Mouse (Mus musculus): ENCODE data around the gene 1700025B11Rik.
A peak's percentile ranks its signal among the peaks of the same experiment; 100 is the strongest.
"Not testable (repeated sequence)": the region's sequence is repeated elsewhere in the genome, so short reads cannot be mapped to it uniquely, and the experiment has no call there.

Gene 1700025B11Rik

GRCm38 (mm10) chr15:77561792-77562191 lies at the start of gene 1700025B11Rik:
1700025B11Rik (minus strand) TSS chr15:77561892.
- DNase-seq (ENCODE audit: low spot score in 2 of 2), result no peak

- no peak for DNase-seq (ENCODE audit: low spot score in 2 of 2)
Observed at GRCm38 (mm10) chr15:77606069-77606468, 44.4 kb upstream of the 1700025B11Rik start.

- no peak for DNase-seq (ENCODE audit: low spot score in 2 of 2)
Observed at GRCm38 (mm10) chr15:77598958-77599357, 37.3 kb upstream of the 1700025B11Rik start, which contains the start of gene Gm36245. Gm36245 (plus strand) TSS chr15:77599258.

GRCm38 (mm10) chr15:77598429-77598828 lies 36.7 kb upstream of the 1700025B11Rik start:
- DNase-seq (ENCODE audit: low spot score in 2 of 2), result no peak

GRCm38 (mm10) chr15:77595961-77596360 lies 34.3 kb upstream of the 1700025B11Rik start, which contains the start of gene Apol10b:
Apol10b (minus strand) TSS chr15:77596125.
- no peak for DNase-seq (ENCODE audit: low spot score in 2 of 2)

GRCm38 (mm10) chr15:77593557-77593956 lies 31.9 kb upstream of the 1700025B11Rik start:
- no peak for DNase-seq (ENCODE audit: low spot score in 2 of 2)

- DNase-seq (ENCODE audit: low spot score in 2 of 2), result no peak
Observed at GRCm38 (mm10) chr15:77590881-77591280, 29.2 kb upstream of the 1700025B11Rik start.

GRCm38 (mm10) chr15:77588981-77589380 lies 27.3 kb upstream of the 1700025B11Rik start:
- no peak for DNase-seq (ENCODE audit: low spot score in 2 of 2)

- no peak for DNase-seq (ENCODE audit: low spot score in 2 of 2)
Observed at GRCm38 (mm10) chr15:77587026-77587425, 25.3 kb upstream of the 1700025B11Rik start.

- DNase-seq (ENCODE audit: low spot score in 2 of 2), result no peak
Observed at GRCm38 (mm10) chr15:77581681-77582080, 20.0 kb upstream of the 1700025B11Rik start.

GRCm38 (mm10) chr15:77579311-77579710 lies 17.6 kb upstream of the 1700025B11Rik start:
- no peak for DNase-seq (ENCODE audit: low spot score in 2 of 2)

GRCm38 (mm10) chr15:77578801-77579200 lies 17.1 kb upstream of the 1700025B11Rik start:
- DNase-seq (ENCODE audit: low spot score in 2 of 2), result no peak

GRCm38 (mm10) chr15:77563219-77563618 lies 1.5 kb upstream of the 1700025B11Rik start:
- no peak for DNase-seq (ENCODE audit: low spot score in 2 of 2)

GRCm38 (mm10) chr15:77539221-77539620 lies 22.5 kb downstream of the 1700025B11Rik start:
- DNase-seq (ENCODE audit: low spot score in 2 of 2), result not testable (repeated sequence)

- DNase-seq (ENCODE audit: low spot score in 2 of 2), result no peak
Observed at GRCm38 (mm10) chr15:77533216-77533615, 28.5 kb downstream of the 1700025B11Rik start, which contains the start of gene Apol7c. Apol7c (minus strand) TSS chr15:77533316.

- DNase-seq (ENCODE audit: low spot score in 2 of 2), result peak; percentile 10 to 32
Observed at GRCm38 (mm10) chr15:77523186-77523843, 38.4 kb downstream of the 1700025B11Rik start.

GRCm38 (mm10) chr15:77520596-77520995 lies 41.1 kb downstream of the 1700025B11Rik start:
- not testable (repeated sequence) for DNase-seq (ENCODE audit: low spot score in 2 of 2)

Measured in frontal cortex, postnatal 10 days (tissue).